Mouse (Mus musculus): Measurements from ENCODE around the gene Ccdc151.
A peak's percentile ranks its signal among the peaks of the same experiment; 100 is the strongest.

The Ccdc151 gene

DNA sequence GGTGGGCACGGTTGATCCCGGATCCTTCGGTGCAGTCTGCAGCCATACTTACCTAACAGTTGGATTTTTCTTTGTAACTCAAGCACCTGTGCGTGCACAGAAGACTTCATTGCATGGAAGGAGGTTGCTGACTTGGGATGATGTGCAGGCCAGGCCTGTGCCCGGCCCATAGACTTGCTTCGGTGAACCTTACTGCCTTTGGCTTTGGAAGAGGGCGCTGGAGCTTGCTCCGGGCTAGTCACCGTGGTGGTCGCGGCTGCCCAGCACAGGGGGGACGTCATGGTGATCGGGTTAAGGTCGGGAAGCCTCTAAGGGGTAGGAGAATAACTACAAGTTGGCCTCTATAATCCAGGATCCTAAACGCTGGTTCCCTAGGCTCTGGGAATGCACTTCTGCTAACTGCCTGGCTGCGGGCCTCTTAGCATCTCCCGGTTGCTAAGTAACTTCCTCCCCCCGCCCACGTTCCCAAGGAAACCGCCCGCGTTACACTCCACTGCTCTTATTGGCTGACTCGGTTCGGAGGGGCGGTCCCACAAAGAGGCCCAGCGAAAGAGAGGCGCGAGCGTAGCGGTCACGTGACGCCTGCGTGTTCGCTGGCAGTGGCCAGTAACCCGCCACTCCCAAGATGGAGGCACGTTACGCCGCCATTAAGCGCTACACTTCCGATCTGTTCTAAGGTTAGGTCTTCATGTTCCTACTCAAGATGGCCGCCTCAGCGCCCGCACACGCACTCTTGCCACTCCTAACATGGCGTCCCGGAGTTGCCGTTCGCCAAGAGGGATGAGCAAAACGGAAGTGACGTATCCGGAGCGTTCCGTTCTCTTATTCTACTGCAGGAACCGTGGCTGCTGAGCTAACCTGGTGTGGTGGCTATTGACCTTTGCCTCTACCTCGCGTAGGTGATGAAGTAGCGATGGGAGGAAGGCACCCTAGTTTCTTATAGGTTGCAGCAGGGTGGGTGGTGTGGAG, at the start of gene Ccdc151, which contains the start of gene Prkcsh:
Ccdc151 (minus strand) TSS at position 441 of the 969 bp plus-strand sequence.
Prkcsh (plus strand) TSS at position 613 of the 969 bp plus-strand sequence.
- DNase-seq (ENCODE audit: low spot score in 2 of 2), result peak; percentile 96 to 98

DNA sequence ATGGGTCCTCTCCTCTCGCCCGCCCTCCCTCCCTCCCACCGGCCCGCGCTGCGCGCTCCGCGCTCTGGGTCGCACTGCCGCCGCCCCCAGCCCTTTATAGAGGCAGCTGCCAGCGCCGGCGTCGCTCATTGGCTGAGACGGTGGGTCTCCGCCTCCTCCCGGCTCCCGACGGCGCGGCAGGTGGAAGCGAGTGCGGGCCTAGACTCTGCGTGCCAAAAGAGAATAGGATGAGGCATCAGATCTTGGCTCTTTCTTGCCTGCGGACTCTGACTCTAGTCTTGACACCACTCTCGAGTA, 49.5 kb upstream of the Ccdc151 start, which contains the start of gene Elavl3:
Elavl3 (minus strand) TSS at position 66 of the 297 bp plus-strand sequence.
- DNase-seq (ENCODE audit: low spot score in 2 of 2), result peak; percentile 56 to 70

DNA sequence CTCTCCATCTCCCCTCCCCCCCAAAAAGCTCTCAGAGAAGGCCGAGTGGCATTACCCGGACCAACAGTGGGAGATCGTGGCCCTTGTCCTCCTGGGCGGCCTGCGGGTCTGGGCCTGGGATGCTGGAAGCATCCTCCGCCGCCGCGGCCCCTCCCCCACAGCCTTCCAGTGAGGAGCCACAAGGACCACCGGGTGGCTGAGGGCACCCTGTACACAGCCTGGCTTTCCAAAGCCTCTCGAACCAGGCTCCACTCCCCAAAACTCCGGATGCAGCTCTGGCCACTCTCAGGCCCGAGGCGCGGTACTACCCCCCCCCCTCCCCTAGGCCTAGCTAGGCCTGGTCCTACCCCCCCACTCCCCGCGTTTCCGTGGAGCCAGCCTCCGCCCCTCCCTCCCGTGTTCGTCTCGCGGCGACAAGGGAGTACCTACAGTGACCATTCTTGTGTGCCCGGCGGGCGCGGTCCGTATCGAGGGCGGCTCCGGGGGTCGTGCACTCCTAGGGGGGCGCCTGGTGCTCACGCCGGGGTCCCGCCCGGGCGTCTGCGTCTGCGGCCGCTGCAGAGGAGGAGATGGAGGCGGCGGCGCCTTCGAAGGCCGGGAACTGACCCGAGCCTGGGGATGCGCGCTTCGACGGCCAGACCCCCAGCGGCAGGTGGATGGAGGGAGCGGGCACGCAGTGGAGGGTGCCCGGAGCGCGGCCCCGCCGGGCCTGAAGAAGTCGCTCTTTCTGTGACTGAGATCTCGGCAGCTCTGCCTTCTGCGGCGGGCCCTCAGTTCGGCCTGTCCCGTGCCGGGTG, 48.9 kb upstream of the Ccdc151 start:
- no peak for DNase-seq (ENCODE audit: low spot score in 2 of 2)

DNA sequence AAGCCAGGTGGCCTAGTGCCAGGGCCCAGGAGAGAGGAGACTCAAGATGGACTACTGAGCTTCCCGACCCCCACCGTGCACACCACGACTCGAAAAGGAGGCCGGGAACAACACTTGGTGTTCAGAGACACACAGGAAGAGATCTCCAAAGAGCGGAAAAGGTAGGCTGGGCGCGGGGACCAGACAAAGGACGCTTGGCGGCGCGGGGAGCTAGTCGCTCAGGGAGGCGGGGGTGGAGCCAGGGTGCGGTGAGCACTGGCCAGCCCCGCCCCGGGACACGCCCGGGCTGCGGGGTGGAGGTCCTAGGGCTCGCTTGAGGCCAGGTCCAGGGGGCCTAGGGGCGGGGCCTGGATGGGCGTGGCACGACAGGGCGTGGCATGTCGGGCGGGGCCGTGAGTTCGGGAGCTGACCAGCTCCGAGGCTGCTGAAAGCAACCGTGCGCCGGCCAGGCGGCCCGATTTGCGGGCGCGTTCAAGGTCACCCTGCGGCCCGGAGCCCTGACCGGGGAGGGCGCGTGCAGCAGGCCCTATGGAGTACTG, 48.0 kb upstream of the Ccdc151 start:
- peak in 1 of 2 experiments; percentile 49 for DNase-seq (ENCODE audit: low spot score in 2 of 2)

DNA sequence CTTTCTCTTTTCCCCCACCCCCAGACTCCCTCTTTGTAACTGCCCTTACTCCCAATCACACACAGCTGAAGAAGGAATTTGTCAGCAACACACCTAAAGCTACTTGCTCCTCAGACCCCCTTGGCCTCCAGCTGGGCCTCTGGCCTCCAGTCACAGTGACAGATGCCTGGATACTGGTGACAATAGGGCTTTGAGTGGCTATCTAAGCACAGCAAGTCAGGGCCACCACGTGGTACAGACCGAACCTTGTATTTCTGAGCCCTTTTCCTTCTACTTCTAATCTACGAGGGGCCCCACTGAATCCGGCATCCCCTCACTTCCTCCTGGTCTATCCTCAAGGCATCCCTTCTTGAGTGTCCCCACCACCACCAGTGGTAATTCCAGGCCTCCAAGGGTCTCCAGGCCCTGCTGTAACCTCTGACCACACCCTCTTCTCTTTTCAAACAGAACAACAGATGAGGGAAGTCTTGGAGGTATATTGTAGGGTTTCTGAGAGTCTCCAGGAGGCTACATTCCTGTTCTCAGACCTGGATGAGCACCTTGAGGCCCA, 47.4 kb upstream of the Ccdc151 start:
- no peak for DNase-seq (ENCODE audit: low spot score in 2 of 2)

DNA sequence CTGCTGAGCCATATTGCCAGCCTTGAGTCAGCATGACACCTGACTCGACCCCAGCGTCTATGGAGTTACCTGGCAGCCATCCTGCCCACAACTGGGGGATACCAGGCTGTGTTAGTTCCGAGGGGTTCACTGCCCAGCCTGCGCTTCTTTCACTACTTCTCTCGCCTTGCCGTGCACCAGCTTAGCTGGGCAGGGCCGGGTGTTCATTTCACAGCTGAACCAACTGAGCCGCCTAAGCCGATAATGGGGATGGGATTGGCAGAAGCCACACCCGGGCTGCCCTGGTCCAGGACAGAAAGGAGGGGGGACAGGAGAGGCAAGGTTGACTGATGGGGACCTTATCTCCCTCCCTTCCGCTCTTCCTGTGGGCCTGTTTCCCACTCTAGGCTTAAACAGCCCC, 46.9 kb upstream of the Ccdc151 start:
- no peak for DNase-seq (ENCODE audit: low spot score in 2 of 2)

DNA sequence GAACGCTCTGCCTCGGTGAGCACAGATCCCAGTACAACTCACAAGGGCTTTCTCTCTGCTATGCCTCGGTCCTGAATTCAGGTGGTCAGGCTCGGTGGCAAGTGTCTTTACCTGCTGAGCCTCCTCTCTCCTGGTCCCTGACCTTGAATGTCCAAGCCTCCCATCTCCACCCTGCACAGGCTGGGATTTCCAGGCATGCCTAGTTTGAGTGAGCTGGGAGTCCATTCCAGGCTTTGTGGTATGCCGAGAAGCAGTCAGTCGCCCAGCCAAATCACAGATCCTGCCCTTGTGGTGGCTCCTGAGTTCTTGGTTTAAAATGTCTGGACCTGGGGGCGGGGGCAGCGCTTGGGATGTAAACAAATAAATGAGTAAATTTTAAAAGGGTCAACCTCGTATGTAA, 44.9 kb upstream of the Ccdc151 start:
- no peak for DNase-seq (ENCODE audit: low spot score in 2 of 2)

DNA sequence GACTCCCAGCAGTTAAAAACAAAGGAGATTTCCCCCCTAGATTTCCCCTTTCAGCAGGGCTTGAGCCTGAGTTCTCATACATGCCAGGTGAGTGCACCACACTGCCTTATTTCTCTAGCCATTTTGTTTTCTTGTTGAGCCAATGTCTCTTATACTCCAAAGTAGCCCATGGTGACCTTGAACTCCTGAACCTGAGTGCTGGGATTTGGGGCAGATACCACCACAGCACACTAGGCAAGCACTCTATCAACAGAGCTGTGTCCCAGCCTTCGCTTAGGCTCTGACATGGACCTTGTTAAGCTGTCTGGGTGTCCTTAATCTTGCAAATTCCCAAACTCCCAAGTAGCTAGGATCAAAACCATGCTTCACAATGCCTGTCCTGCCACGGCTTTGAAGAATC, 39.4 kb upstream of the Ccdc151 start:
- no peak for DNase-seq (ENCODE audit: low spot score in 2 of 2)

DNA sequence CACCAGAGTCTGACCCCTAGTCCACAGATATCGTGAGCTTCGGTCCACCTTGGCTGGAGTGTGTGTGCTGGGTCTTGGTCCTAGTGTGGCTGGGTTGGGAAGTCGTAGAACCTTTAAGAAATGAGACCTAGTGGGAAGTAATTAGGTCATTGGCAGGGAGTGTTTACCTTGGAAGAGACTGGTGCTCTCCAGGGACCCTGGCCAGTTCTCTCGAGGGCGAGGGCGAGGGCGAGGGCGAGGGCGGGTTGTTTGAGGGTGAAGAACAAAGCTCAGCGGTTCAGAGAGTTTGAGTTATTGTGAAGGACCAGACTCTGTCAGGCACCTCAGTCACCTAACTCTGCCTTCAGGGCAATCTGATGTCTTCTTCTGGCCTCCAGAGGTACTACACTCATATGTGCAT, 35.4 kb upstream of the Ccdc151 start:
- no peak for DNase-seq (ENCODE audit: low spot score in 2 of 2)

DNA sequence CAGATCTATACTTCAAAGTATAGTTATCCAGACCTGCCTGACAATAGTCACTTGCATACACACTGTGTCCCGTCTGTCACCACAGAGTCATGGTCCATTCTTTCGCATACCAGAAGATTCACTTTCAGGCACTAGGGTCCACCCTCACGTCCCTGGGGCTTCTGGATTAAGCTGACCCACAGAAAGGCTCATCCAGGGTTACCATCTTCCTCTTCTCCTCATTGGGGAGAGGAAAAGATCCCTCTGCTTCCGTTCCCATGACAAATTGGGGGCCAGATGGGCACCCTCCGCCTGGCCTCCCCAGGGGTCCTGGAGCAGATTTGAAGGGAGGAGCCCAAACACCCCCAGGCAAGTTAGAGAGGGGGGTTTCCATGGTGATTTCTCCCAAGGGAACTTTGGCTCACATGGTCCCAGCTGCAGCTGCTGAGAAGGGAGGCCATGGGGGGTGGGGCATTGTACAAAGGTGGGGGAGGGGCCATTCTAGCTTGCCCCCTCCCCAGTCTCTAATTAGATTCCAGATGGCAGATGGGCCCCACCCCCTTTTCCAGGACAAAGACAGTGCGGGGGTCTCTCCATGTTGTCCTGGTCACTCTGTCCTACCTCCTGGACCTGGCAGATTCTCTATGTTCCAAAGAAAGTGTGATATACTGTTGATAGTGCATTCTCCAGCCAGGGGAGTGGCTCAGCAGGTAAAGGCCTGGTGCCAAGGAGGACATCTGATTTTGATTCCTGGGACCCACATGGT, 33.0 kb upstream of the Ccdc151 start:
- DNase-seq (ENCODE audit: low spot score in 2 of 2), result no peak

DNA sequence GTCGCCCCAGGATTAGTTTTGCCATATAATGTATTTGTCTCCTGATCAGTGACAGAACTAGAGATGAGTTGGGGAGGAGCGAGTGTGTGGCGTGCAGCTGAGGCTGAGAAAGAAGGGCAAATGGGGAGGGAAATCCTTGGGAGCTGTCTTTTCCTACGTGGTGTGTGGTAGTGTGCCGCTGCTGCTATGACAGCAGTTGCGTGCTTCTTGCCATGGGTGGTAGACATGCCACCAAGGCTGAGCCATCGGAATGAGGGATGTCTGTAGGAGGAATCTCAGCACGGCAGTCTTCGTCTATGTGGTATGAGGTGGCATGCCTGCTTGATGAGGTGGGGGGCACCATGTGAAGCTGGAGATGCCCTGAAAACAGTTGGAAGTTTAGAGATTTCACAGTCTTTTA, 28.0 kb upstream of the Ccdc151 start:
- DNase-seq (ENCODE audit: low spot score in 2 of 2), result no peak

DNA sequence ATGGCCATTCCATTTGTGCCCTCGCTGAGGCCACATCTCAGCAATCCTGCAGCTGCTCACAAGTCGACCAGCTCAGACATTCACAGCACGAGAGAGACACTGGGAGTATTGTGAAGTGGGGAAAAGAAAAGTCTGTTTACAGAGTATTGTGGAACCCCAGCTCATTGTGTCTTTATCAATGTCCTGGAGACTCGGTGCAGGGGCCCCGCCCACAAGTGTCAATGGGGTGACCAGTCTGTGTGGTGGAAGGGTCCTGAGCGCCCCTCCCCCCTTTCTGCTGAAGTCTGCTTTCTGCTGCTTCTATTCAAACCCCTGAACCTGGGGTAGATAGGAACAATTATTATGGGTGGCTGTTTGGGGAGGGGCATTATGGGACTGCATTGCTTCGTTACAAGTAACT, 26.0 kb upstream of the Ccdc151 start:
- no peak for DNase-seq (ENCODE audit: low spot score in 2 of 2)

DNA sequence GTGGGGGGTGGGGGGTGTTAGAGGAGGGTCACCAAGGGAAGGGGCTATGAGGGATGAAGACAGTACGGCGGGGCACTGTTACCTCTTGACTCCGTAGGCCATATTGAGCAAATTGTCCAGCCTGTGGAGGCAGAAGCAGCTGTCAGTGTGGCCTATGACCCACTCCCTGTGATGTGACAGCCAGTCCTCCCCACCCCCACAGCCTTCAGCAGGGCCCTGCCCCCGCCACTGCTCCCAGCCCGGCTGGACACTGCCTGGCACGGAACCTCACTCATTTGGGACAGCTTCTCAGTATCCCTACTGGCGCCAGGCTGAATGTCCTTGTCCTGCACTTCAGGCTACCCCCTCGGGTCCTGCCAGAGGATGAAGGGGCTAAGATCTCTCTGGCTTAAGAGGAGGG, 22.2 kb upstream of the Ccdc151 start:
- no peak for DNase-seq (ENCODE audit: low spot score in 2 of 2)

DNA sequence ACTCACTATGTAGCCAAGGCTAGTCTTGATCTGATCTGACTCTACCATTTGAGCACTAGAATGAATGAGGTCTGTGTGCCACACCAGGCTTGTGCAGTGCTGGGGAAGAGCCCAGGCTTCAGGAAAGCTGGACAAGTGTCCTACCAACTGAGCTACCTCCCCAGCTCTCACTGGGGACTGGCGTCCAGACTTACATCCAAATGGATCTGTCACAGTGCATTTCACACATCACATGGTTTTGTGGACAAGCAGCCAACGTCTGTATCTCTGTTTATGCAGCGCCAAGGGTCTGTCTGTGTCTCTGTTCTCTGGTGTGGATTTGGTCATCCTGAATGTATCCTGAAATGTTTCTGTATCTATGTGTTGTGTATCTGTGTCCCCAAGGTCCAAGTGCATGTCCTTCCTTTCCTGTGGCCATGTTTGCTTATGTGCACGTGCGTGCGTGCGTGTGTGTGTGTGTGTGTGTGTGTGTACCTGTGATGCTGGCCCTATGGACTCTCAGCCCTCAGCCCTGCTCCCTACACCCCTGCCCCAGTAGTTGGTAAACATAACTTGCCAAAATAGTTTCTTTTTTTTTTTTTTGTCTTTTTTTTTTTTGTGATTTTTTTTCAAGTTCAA, 14.9 kb upstream of the Ccdc151 start:
- DNase-seq (ENCODE audit: low spot score in 2 of 2), result no peak

DNA sequence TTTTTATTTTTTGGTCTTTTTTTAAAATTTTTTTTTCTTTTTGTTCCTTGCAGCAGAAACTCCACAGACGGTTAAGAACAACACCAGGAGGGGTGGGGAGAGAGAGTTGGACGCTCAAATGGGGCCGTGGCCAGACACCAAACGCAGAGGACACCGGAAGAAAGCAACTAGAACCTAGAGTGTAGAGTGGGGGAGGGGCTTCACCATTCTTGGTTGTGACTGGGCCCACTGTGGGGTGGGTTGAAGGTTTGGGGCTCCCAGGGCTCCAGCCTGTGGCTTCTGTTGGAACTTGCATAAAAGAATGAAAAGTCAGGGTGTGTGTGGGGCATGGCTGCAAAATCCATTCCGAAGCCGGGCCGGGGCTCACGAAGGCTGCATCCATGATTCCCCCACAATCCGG, 13.8 kb upstream of the Ccdc151 start:
- no peak for DNase-seq (ENCODE audit: low spot score in 2 of 2)

DNA sequence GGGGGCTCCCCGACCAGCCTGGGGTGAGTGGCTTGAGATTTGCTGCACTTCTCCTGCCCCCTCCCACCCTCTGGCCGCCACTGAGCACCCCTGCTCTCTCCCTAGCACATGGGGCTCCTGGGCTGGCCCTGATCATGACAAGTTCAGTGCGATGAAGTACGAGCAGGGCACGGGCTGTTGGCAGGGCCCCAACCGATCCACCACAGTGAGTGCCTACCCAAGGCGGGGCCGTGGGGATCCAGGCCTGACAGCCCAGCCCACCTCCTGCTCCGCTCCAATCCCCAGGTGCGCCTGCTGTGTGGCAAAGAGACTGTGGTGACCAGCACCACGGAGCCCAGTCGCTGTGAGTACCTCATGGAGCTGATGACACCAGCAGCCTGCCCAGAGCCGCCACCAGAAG, 10.3 kb upstream of the Ccdc151 start:
- no peak for DNase-seq (ENCODE audit: low spot score in 2 of 2)

DNA sequence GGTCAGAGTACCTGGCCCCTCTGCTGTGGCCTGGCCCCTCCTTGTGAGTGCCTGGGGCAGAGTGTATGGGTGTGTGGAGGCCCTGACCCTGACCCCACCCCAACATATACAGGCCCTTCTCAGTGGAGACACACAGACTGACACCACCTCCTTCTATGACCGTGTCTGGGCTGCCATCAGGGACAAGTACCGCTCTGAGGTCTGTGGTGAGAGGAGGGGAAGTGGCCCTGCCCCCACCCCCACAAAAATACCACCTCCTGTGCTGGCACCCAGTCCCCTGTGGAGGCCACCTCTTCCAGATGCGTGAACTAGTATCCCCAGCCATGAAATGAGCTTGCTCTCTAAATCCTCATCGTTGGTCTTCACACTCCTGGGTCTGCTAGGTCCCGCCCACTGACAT, 8.6 kb upstream of the Ccdc151 start:
- no peak for DNase-seq (ENCODE audit: low spot score in 2 of 2)

DNA sequence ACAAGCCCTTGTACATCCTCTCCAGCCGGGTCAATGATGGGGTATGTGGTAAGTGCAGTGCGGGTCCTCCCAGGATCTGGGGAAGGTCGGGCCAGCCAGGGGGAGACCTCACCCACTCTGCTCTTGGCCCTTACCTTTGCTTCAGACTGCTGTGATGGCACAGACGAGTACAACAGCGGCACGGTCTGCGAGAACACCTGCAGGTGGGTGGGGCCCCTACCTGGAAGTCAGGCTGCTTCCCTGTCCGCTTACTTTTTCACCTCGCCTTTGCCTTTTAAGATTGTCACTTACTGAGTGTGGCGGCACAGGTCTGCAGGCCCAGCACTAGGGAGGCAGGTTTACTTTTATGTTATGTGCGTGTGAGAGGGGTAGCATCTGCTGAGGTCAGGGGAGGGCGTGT, 2.1 kb upstream of the Ccdc151 start:
- no peak for DNase-seq (ENCODE audit: low spot score in 2 of 2)

DNA sequence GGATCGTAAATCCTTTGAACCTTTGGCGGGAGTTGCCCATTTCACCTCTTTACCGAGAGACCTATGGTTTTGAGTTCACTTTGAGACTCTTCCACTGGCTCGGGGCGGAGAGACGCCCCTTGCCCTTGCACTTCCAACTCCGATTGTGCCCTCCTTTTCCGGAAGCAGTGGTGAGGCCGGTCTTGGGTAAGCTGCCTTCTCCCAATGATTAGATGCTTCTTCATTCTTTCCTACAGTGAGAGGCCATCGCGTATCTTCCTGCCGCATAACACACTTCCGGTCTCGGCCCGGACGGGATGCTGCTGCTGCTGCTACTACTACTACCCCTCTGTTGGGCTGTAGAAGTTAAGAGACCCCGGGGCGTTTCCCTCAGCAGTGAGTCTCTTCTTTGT, 725 bp upstream of the Ccdc151 start:
- no peak for DNase-seq (ENCODE audit: low spot score in 2 of 2)

DNA sequence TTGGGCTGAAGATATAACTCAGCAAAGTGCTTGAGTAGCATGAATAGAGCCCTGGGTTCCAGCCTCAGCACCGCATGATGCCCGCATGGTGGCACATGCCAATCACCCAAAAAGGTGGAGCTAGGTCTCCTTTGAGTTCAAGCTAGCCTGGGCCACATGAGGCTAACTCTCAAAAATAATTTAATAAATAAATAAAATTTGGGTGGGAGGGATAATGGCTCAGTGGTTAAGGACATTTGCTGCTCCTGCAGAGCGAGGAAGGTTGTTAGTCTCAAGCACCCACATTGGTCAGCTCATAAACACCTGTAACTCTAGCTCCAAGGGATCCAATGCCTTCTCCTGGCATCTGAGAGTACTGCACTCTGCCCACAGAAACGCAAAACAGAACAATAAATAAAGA, 801 bp downstream of the Ccdc151 start:
- DNase-seq (ENCODE audit: low spot score in 2 of 2), result no peak

DNA sequence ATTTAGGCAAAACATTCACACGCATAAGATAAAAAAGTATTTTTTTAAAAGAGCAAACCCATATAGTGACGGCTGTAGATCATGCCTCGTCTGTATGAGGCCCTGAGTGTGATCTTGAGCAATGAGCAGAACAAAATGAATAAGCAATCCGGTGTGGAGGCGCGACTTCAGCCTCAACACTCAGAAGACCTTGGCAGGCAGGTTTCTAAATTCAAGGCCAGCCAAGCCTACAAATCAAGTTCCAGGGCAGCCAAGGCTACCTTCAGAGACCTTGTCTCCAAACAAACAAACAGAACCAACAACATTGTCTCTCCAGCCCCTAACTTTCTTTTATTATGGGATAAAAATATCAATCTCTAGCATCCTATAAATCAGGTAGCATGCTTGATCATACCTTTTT, 2.1 kb downstream of the Ccdc151 start:
- DNase-seq (ENCODE audit: low spot score in 2 of 2), result no peak
